Mouse (Mus musculus): Measurements from ENCODE around the gene Kif23. TPM values are rescaled to one million over a fixed set of nuclear protein-coding genes. Genes with fewer than 3 reads are reported as not detected.

Kif23 gene
- polyA plus RNA-seq, 1 experiment: 1.1 TPM

GRCm38 (mm10) chr9:61915393-61916005 lies 31.1 kb downstream of the Kif23 start:
- H3K27ac ChIP-seq (replicated peaks; ENCODE audit: low read depth, low read length): no peak overlapping the region
- 0 out of 2 replicates have a peak overlapping the region, but pooled peaks have one; percentile 64 for H3K4me3 ChIP-seq (ENCODE audit: insufficient read depth, low read depth, low read length)

GRCm38 (mm10) chr9:61914917-61915300 lies 31.7 kb downstream of the Kif23 start:
- peak overlapping the region; percentile 64 for H3K4me3 ChIP-seq (ENCODE audit: insufficient read depth, low read depth, low read length)
- H3K4me1 ChIP-seq (ENCODE audit: control insufficient read depth, insufficient read depth, insufficient read length, low read length): no peaks in the 10 kb centered on the region
- H3K27ac ChIP-seq (replicated peaks; ENCODE audit: low read depth, low read length): peak overlapping the region; percentile 88

More at GRCm38 (mm10) chr9:61915393-61916005, 31.1 kb downstream of the Kif23 start:
- H3K4me1 ChIP-seq (ENCODE audit: control insufficient read depth, insufficient read depth, insufficient read length, low read length): no peaks in the 10 kb centered on the region

DNA sequence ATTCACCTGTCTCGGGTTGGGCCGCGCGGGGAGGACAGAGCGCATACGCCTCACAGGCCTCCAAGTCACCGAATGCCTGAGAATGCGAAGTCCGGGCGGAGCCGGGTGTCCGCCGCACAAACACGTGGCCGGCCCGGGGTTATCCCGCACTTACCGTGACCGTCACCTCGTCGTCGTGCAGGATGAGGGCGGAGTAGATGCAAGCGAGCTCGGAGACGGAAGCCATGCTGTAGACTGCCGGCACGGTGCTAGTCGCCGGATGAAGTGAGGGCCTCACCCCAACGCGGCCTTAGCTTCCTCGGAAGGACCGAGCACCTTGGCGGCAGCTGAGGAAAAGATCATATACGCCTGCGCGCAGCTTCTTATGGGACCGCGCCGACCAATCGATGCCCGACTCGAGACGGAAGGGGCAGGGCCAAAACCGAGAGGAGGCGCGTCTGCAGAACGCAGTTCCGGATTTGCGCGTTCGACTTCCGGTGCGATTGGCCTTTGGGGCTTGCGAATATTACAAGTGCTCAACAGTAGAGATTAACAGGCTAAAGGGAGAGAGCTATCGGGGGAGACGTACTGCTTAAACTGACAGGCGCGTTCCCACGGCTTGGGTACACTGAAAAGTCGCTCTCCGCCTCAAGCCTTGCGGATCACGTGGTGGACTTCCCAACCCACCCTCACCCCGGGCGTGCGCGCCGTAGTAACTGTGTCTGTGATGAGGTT lies 32.2 kb downstream of the Kif23 start, which contains the start of gene Rplp1:
TSS of gene Rplp1 (minus strand) at position 340 of the 714 bp plus-strand sequence.
- H3K4me3 ChIP-seq (ENCODE audit: insufficient read depth, low read depth, low read length): peak within 1 kb of the TSS; percentile 64
- H3K4me1 ChIP-seq (ENCODE audit: control insufficient read depth, insufficient read depth, insufficient read length, low read length): no peaks in the 10 kb centered on the region
- H3K27ac ChIP-seq (replicated peaks; ENCODE audit: low read depth, low read length): peak within 1 kb of the TSS; percentile 88

DNA sequence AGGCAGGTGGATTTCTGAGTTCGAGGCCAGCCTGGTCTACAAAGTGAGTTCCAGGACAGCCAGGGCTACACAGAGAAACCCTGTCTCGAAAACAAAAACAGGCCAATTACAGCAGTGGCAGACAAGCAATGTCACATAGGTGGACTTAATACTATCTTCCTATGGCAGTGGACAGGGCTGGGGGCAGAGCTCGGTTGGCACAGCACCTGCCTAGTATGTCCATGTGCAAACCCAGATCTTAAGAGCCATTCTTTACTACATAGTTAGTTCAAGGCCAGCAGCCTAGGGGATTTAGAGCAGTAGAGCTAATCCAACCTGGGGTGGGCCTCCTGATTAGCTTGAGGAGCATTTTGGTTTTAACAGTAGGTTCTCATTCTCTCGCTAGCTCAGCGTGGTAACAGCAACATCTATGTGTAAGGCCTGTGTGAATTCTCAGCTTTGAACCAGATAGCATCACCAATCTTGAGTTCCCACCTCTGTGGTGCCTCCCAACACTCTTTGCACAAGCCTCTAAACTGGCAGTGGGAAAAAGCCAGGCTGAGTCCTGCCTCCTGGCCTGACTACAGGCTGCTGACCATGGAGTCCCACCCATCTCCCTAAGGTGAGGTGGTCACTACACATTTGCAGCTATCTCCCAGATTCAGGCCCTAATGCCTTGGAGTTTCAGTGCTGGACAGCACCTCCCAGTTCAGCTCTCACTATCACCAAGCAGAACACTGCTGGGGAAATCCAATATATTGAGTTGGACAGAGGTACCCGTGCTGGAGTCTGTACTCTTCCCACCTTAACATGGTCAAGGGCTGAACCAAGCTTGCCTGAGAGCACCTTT lies 35.1 kb downstream of the Kif23 start:
- H3K4me3 ChIP-seq (ENCODE audit: insufficient read depth, low read depth, low read length): no peak overlapping the region
- H3K27ac ChIP-seq (replicated peaks; ENCODE audit: low read depth, low read length): no peak overlapping the region
- no peaks in the 10 kb centered on the region for H3K4me1 ChIP-seq (ENCODE audit: control insufficient read depth, insufficient read depth, insufficient read length, low read length)

DNA sequence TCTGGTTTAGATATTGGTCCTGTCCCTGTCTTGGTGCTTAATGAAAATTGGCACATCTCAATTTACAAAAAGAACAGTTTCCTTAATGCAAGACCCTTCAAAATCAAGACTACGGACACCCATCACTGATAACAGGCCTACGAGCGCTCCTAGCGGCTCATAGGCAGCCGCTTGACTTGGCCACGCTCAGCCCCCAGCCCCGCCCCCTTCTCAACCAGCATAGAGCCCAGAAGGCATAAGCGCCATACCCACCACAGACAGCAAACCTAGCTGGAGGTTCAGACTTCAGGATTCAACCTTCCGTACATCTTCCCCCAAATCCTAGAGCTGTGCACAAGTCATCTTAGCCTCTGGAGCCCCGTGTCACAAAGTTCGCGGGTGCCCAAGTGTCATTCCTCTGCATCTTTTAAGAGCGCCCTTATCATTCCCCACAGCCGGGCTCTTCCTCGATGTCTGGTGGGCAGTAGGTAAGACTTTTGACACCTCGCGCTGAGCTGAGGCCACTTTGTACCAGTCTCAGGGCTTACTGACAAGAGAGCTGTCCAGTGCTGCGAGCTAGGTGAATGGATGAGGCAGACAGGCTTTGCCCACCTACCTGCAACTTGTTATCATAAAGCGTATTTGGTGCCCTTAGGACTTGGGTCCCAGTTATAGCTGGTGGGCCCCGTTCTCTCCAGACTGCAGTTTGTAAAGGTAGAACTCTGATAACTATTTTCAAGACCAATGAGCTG lies 35.9 kb downstream of the Kif23 start:
- no peak overlapping the region for H3K4me3 ChIP-seq (ENCODE audit: insufficient read depth, low read depth, low read length)
- H3K4me1 ChIP-seq (ENCODE audit: control insufficient read depth, insufficient read depth, insufficient read length, low read length): no peaks in the 10 kb centered on the region
- no peak overlapping the region for H3K27ac ChIP-seq (replicated peaks; ENCODE audit: low read depth, low read length)

DNA sequence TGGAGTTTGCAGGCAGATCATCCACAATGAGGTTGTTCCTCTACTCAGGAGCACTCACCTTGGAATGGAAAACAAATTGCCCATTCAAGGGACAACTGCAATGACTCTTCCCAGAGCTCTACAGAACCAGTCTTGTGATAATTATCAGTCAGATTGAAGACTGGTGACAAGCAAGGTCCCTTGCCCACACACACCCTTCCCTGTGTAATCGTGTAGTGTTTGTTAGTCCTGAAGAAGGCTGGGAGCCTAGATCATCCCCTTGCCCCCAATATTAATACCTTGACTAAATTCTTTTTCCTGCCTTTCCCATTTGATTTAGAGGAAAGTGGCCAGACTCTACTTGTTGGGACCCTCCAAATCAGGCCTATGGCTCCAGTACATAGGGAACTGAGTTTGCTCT lies 36.9 kb downstream of the Kif23 start:
- Histone ChIP-seq H3K4me1 (ENCODE audit: control insufficient read depth, insufficient read depth, insufficient read length, low read length) (no peaks in the 10 kb centered on the region), H3K4me3 (ENCODE audit: insufficient read depth, low read depth, low read length) (no peak overlapping the region), H3K27ac (replicated peaks; ENCODE audit: low read depth, low read length) (no peak overlapping the region)

DNA sequence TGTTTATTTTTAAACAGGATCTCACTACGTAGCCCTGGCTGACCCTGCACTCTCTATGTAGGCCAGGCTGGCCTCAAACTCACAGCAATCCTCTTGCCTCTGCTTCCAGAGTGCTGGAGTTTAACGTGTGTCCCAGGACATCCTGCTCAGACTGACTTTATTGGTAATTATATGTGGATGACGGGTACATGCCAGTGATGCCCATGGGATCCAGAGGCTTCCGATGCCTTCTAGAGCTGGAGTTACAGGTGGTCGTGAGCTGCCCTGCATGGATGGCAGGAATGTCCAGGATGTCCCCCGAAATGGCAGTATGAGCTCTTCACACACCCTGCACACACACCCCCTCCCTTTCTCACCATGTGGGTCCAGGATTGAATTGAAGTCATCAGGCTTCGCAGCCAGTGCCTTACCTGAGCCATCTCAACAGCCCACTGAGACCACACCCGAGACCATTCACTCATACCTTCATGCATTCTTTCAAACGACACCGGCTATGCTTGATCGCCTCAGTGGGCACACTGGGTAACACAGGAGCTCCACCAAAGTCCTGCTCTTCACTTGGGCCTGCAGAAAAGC lies 37.7 kb downstream of the Kif23 start:
- Histone ChIP-seq H3K4me3 (ENCODE audit: insufficient read depth, low read depth, low read length) (no peak overlapping the region), H3K4me1 (ENCODE audit: control insufficient read depth, insufficient read depth, insufficient read length, low read length) (no peaks in the 10 kb centered on the region)

GRCm38 (mm10) chr9:61908341-61908740 lies 38.2 kb downstream of the Kif23 start:
- Histone ChIP-seq H3K4me3 (ENCODE audit: insufficient read depth, low read depth, low read length) (no peak overlapping the region), H3K27ac (replicated peaks; ENCODE audit: low read depth, low read length) (no peak overlapping the region), H3K4me1 (ENCODE audit: control insufficient read depth, insufficient read depth, insufficient read length, low read length) (no peaks in the 10 kb centered on the region)

More for the DNA sequence above, 37.7 kb downstream of the Kif23 start:
- no peak overlapping the region for H3K27ac ChIP-seq (replicated peaks; ENCODE audit: low read depth, low read length)

DNA sequence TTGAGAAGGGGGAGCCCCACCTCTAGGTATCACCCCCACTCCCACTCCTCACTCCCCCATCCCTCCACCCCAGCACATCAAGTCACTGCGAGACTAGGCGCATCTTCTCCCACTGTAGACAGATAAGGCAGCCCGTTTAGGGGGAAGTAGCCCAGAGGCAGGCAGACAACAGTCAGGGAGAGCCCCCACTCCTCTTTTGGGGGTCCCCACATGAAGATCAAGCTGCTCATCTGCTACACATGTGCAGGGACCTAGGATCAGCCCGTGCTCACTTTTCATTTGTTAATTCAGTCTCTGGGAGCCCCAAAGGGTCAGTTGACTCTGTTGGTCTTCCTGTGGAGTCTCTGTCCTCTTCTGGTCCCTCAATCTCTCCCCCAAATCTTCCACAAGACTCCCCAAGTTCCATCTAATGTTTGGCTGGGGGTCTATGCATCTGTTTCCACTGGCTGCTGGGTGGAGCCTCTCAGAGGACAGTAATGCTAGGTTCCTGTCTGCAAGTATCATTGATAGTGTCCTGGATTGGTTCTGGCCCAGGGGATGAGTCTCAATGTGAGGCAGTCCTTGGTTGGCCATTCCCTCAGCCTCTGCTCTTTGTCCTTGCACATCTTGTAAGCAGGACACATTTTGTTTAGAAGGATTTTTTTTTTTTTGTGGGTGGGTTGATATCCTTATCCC lies 38.8 kb downstream of the Kif23 start:
- Histone ChIP-seq H3K4me1 (ENCODE audit: control insufficient read depth, insufficient read depth, insufficient read length, low read length) (no peaks in the 10 kb centered on the region), H3K4me3 (ENCODE audit: insufficient read depth, low read depth, low read length) (no peak overlapping the region), H3K27ac (replicated peaks; ENCODE audit: low read depth, low read length) (no peak overlapping the region)

DNA sequence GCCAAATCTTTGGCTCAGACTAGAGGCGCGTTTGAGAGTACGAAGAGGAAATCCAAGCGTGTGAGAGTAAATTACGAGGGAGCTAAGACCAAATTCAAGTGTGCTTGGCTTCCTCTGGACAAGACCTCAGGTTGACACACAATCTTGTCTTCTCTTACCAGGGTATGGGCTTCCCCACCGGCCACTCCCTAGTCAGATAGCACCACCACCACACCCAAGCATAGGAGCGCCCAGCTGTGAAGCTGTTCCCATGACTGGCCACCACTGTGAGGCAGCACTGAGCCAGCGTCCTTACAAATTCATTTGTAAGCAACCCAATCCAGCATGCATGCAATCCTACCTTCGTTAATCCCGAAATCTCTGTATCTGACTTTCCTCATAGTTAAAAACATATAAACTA lies 39.7 kb downstream of the Kif23 start:
- Histone ChIP-seq H3K4me3 (ENCODE audit: insufficient read depth, low read depth, low read length) (no peak overlapping the region), H3K4me1 (ENCODE audit: control insufficient read depth, insufficient read depth, insufficient read length, low read length) (no peaks in the 10 kb centered on the region), H3K27ac (replicated peaks; ENCODE audit: low read depth, low read length) (no peak overlapping the region)

DNA sequence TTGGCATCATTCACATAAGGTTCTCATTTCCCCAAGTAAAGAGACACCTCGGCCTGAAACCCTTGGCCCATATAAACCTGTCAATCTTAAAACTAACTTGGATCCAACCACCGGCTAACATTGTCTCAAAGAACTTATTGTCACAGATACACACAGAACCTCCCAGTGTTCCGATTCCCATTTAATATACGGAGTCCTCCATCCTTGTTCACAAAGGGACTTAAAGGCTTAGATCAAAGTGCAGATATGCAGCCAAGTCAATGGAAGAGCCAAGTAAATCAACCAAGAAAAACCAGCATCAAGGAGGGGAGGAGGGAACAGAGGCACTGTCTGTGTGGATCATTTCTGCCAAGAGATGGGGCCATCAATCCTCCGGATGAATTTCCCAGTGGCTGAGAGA lies 41.0 kb downstream of the Kif23 start:
- H3K4me1 ChIP-seq (ENCODE audit: control insufficient read depth, insufficient read depth, insufficient read length, low read length): no peaks in the 10 kb centered on the region
- H3K27ac ChIP-seq (replicated peaks; ENCODE audit: low read depth, low read length): no peak overlapping the region

DNA sequence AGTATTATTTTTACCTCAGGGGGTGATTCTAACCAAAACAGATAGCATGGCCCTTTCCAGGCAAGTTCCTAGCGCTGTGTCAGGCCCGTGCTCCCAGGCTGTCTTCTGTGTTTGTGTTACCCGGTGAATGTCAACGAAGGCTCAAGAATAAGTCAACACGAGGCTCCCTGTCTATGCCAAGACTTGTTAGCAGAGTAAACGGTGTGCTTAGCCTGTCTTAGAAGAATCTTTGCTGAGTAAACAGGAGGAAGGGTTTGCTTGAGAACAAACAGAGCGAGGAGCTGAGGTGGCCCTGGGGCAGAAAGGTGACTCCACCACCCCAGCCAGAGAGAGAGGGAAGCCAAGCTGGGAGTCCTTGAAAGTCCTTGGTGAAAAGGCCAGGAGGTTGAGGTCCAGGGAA lies 42.4 kb downstream of the Kif23 start:
- H3K27ac ChIP-seq (replicated peaks; ENCODE audit: low read depth, low read length): no peak overlapping the region
- no peak overlapping the region for H3K4me3 ChIP-seq (ENCODE audit: insufficient read depth, low read depth, low read length)
- H3K4me1 ChIP-seq (ENCODE audit: control insufficient read depth, insufficient read depth, insufficient read length, low read length): no peaks in the 10 kb centered on the region

More for the DNA sequence above, 41.0 kb downstream of the Kif23 start:
- no peak overlapping the region for H3K4me3 ChIP-seq (ENCODE audit: insufficient read depth, low read depth, low read length)

GRCm38 (mm10) chr9:61902445-61902844 lies 44.1 kb downstream of the Kif23 start:
- no peak overlapping the region for H3K27ac ChIP-seq (replicated peaks; ENCODE audit: low read depth, low read length)
- no peaks in the 10 kb centered on the region for H3K4me1 ChIP-seq (ENCODE audit: control insufficient read depth, insufficient read depth, insufficient read length, low read length)
- H3K4me3 ChIP-seq (ENCODE audit: insufficient read depth, low read depth, low read length): no peak overlapping the region

DNA sequence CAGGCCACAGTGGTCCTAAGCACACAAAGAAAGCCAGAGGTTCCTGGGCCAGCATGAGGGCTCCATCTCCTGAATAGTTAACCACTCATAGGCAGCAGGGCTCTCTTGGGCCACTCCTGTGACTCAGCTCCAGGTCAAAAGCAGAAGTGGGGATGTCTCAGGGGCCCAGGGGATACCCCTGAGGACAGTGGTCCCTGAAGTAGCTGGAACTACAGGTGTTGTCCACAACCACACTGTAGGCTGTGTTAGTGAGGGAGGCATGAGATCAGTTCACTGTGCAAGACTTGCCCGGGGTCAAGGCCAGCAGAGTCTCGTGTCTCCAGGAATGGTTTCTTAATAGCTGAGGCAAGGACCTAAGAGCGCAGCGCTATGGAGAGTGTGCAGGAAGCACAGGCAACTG lies 45.0 kb downstream of the Kif23 start:
- H3K4me1 ChIP-seq (ENCODE audit: control insufficient read depth, insufficient read depth, insufficient read length, low read length): no peaks in the 10 kb centered on the region
- no peak overlapping the region for H3K27ac ChIP-seq (replicated peaks; ENCODE audit: low read depth, low read length)

More for the DNA sequence above, 45.0 kb downstream of the Kif23 start:
- no peak overlapping the region for H3K4me3 ChIP-seq (ENCODE audit: insufficient read depth, low read depth, low read length)
